Mouse (Mus musculus): ENCODE measurements at regions not wholly inside any gene's neighbourhood (a gene's known extent, or its start where the extent isn't known, plus 50 kb on each side); places are given as distances from the start of the nearest gene placed in this dataset.

DNA sequence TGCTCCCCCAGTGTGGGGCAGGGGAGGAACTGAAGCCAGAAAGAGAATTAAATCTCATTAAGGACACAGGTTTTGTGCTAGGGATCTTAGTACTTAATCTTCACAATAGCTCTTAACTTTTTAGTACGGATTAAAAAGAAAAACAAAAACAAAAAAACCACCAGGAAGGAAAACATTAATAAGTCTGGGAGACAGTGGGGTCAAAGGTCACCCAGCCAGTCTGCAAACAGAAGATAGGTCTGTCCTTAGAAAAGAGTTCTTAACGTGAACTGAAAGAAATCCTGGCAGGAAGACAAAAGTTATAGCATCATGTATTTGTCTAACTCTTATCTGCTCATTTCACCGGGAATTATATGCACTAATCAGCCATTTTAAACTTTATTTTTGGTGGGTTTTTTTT lies 158.8 kb upstream of the Ell2 start:
- Histone ChIP-seq H3K9me3 (replicated peaks) (no peaks in the 10 kb centered on the region), H3K4me3 (no peak overlapping the region), H3K4me1 (replicated peaks) (no peaks in the 10 kb centered on the region), H3K27ac (no peak overlapping the region), H3K27me3 (no peaks in the 10 kb centered on the region), H3K9ac (no peak overlapping the region), H3K4me2 (no peak overlapping the region), H3K36me3 (no peaks in the 10 kb centered on the region)
- 40% methylated on average over 3 of the region's 3 CpGs for WGBS
- no peak for ATAC-seq (replicated peaks; ENCODE audit: insufficient number of reproducible peaks, insufficient read depth, low FRiP score, low read depth)

DNA sequence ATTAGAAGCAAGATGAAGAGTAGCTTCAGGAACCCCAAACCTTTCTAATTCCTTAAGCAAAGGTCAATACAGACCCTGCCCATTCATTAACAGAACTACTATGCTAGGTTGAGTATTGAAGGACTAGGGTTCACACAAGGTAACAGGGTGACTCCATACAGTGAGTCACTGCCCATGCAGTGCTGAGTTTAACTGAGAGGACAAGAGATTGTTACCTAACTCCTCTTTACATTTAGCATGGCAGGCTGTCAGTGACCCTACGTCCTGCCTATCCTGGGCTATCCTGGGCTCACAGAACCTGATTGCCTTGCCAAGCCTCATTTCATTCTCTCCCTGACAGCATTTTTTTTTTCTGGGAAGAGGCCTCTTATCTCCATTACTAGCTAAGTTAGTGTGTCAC lies 127.6 kb upstream of the Ell2 start:
- H3K36me3 ChIP-seq, result no peaks in the 10 kb centered on the region
- no peaks in the 10 kb centered on the region for H3K27me3 ChIP-seq
- H3K9me3 ChIP-seq (replicated peaks), result no peaks in the 10 kb centered on the region
- ATAC-seq (replicated peaks; ENCODE audit: insufficient number of reproducible peaks, insufficient read depth, low FRiP score, low read depth), result no peak
- H3K4me3 ChIP-seq, result no peak overlapping the region
- H3K27ac ChIP-seq, result 0 out of 2 replicates have a peak overlapping the region, but pooled peaks have one; percentile 22
- 58% methylated on average over 1 of the region's 1 CpGs for WGBS
- no peak overlapping the region for H3K4me2 ChIP-seq
- H3K4me1 ChIP-seq (replicated peaks), result no peaks in the 10 kb centered on the region
- H3K9ac ChIP-seq, result no peak overlapping the region

DNA sequence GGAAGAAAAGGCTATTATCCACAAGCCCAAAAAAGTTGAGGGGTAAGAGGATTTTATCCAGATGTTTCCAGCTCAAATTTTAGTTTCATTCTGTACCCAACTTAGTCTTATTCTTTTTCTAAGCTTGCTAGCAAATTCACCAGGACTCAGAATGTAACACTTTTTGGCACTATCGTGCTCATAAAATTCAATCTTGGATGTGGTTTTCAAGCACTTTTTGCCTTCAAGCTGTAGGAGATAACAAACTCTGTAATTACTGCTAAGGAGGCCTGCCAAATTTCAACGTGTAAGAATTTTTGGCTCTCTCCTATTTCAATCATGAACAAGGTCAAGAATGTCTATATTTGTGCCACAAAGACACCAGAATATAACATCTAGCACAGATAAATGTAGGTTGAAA lies 115.7 kb upstream of the Ell2 start:
- Histone ChIP-seq H3K4me1 (replicated peaks) (no peaks in the 10 kb centered on the region), H3K4me2 (no peak overlapping the region), H3K9me3 (replicated peaks) (no peaks in the 10 kb centered on the region), H3K4me3 (no peak overlapping the region), H3K36me3 (no peaks in the 10 kb centered on the region), H3K27me3 (no peaks in the 10 kb centered on the region), H3K27ac (no peak overlapping the region), H3K9ac (no peak overlapping the region)
- no peak for ATAC-seq (replicated peaks; ENCODE audit: insufficient number of reproducible peaks, insufficient read depth, low FRiP score, low read depth)
- WGBS, result 39% methylated on average over 2 of the region's 2 CpGs

GRCm38 (mm10) chr13:75596856-75597255 lies 109.7 kb upstream of the Ell2 start:
- H3K36me3 ChIP-seq, result no peaks in the 10 kb centered on the region
- H3K9me3 ChIP-seq (replicated peaks), result no peaks in the 10 kb centered on the region
- H3K27me3 ChIP-seq, result no peaks in the 10 kb centered on the region
- no peak for ATAC-seq (replicated peaks; ENCODE audit: insufficient number of reproducible peaks, insufficient read depth, low FRiP score, low read depth)
- no peak overlapping the region for H3K9ac ChIP-seq
- H3K4me3 ChIP-seq, result no peak overlapping the region
- no peak overlapping the region for H3K4me2 ChIP-seq
- 77% methylated on average over 2 of the region's 2 CpGs for WGBS
- no peaks in the 10 kb centered on the region for H3K4me1 ChIP-seq (replicated peaks)
- H3K27ac ChIP-seq, result no peak overlapping the region

DNA sequence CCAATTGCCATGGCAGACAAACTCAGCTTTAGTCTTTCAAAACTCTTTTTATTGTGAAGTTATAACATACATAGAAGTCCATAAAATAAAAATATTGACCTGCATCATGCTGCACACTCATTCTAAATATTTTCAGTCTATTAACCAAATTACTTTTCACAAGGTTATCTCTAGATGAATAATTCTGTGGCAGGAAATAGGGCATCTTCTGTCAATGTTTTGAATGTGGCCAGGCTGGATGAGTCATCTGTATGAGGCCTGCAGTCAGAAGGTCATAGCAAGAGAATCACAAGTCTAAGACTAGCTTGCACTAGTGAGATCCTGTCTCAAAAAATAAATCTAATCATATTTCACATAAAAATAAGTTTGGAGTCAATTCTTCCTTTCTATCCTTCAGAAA lies 108.4 kb upstream of the Ell2 start:
- Histone ChIP-seq H3K27me3 (no peaks in the 10 kb centered on the region), H3K36me3 (no peaks in the 10 kb centered on the region), H3K9me3 (replicated peaks) (no peaks in the 10 kb centered on the region), H3K4me2 (no peak overlapping the region), H3K27ac (no peak overlapping the region), H3K4me3 (no peak overlapping the region), H3K9ac (no peak overlapping the region), H3K4me1 (replicated peaks) (no peaks in the 10 kb centered on the region)
- ATAC-seq (replicated peaks; ENCODE audit: insufficient number of reproducible peaks, insufficient read depth, low FRiP score, low read depth), result no peak

GRCm38 (mm10) chr13:75598675-75599074 lies 107.9 kb upstream of the Ell2 start:
- Histone ChIP-seq H3K36me3 (no peaks in the 10 kb centered on the region), H3K4me3 (no peak overlapping the region), H3K27ac (no peak overlapping the region), H3K27me3 (no peaks in the 10 kb centered on the region), H3K9me3 (replicated peaks) (no peaks in the 10 kb centered on the region), H3K4me1 (replicated peaks) (no peaks in the 10 kb centered on the region), H3K4me2 (no peak overlapping the region), H3K9ac (no peak overlapping the region)
- 89% methylated on average over 1 of the region's 1 CpGs for WGBS
- no peak for ATAC-seq (replicated peaks; ENCODE audit: insufficient number of reproducible peaks, insufficient read depth, low FRiP score, low read depth)

- Histone ChIP-seq H3K4me1 (replicated peaks) (no peaks in the 10 kb centered on the region), H3K9me3 (replicated peaks) (no peaks in the 10 kb centered on the region), H3K27ac (no peak overlapping the region), H3K36me3 (no peaks in the 10 kb centered on the region), H3K4me3 (no peak overlapping the region), H3K4me2 (no peak overlapping the region), H3K27me3 (no peaks in the 10 kb centered on the region), H3K9ac (no peak overlapping the region)
- no peak for ATAC-seq (replicated peaks; ENCODE audit: insufficient number of reproducible peaks, insufficient read depth, low FRiP score, low read depth)
- WGBS, result 74% methylated on average over 3 of the region's 3 CpGs
Measured at GRCm38 (mm10) chr13:75623229-75623628, 83.3 kb upstream of the Ell2 start.

DNA sequence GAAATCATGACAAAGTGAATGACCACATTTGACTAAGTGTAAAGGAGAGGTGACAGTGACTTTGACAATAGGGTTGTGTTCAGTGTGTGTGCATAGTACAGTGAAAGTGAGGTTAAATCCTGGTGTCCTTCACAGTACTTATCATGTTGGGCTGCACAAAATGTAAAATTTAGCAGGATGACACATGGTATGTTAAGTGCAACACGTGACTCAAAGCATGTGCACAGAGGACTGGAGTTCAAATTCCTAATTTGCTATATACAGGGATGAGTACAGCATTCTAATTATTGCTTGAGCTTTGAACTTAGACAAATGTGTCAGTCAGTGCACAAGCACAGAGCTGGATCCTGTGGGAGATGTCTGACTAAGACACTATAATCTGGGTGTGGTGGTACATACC lies 79.2 kb upstream of the Ell2 start:
- Histone ChIP-seq H3K4me2 (no peak overlapping the region), H3K27me3 (no peaks in the 10 kb centered on the region), H3K27ac (no peak overlapping the region), H3K36me3 (no peaks in the 10 kb centered on the region), H3K4me1 (replicated peaks) (no peaks in the 10 kb centered on the region), H3K4me3 (no peak overlapping the region), H3K9ac (no peak overlapping the region), H3K9me3 (replicated peaks) (no peaks in the 10 kb centered on the region)
- WGBS, result 66% methylated on average over 1 of the region's 1 CpGs
- ATAC-seq (replicated peaks; ENCODE audit: insufficient number of reproducible peaks, insufficient read depth, low FRiP score, low read depth), result no peak

DNA sequence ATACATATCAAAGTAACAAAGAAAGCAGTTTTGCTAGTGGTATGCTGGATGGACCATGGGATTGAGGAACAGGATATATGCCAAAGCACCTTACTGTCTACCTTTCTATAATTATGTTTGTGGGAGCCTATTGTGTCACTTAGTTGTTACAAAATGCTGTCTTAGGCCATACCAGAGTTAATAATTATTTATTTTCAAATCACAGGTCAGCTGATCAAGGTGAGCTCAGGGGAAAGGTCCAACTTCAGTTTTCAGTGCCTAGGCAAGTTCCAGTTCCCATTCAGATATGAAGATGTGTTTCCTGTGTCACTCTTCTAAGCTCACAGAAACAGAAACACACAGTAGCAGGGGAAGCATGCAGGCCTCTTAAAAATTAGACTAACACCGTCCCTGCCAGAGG lies 75.5 kb upstream of the Ell2 start:
- no peak for ATAC-seq (replicated peaks; ENCODE audit: insufficient number of reproducible peaks, insufficient read depth, low FRiP score, low read depth)
- Histone ChIP-seq H3K36me3 (no peaks in the 10 kb centered on the region), H3K4me3 (no peak overlapping the region), H3K4me2 (no peak overlapping the region), H3K27ac (no peak overlapping the region), H3K27me3 (no peaks in the 10 kb centered on the region), H3K9me3 (replicated peaks) (no peaks in the 10 kb centered on the region), H3K4me1 (replicated peaks) (no peaks in the 10 kb centered on the region), H3K9ac (no peak overlapping the region)
- 89% methylated on average over 1 of the region's 1 CpGs for whole genome bisulfite sequencing

DNA sequence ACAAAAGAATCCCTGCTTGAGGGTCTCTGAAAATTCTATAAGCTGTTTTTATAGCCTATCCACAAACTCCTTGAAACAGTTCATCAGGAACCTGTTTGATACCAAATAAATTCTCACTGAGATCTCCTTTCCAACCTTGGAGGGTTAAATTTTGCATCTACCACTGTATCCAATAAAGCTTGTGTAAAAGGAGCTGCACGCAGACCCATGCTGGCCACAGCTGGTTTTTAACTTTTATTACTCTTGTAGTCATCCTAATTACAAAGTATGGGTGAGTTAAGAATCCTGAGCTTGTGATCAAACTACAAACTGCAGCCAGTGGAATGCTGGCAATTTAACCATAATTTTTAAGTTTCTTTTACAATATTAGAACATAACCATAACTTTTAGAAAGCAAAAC lies 59.0 kb upstream of the Ell2 start:
- ATAC-seq (replicated peaks; ENCODE audit: insufficient number of reproducible peaks, insufficient read depth, low FRiP score, low read depth), result no peak
- H3K4me2 ChIP-seq, result no peak overlapping the region
- WGBS, result 77% methylated on average over 1 of the region's 1 CpGs
- no peaks in the 10 kb centered on the region for H3K27me3 ChIP-seq
- H3K36me3 ChIP-seq, result no peaks in the 10 kb centered on the region
- H3K4me1 ChIP-seq (replicated peaks), result no peaks in the 10 kb centered on the region
- no peaks in the 10 kb centered on the region for H3K9me3 ChIP-seq (replicated peaks)
- H3K4me3 ChIP-seq, result no peak overlapping the region
- H3K27ac ChIP-seq, result no peak overlapping the region
- no peak overlapping the region for H3K9ac ChIP-seq

DNA sequence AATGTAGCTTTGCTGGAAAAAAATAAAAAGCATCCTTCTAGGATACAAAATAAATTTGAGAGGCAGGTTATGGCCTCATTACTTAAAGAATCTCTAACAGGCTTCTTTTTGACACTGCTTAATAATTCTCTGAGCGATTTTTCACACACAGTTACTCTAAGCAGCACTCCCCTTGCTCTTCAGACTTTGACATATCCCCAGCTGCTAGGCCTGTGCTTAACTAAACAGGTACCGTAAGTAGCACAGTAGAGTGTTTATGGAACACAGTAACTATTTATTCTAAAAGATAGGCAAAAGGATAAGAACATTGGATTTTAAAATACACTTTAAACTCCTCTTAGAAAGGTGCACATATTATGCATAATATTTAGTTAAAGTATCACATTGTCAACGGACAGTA lies 54.6 kb upstream of the Ell2 start:
- Histone ChIP-seq H3K9ac (no peak overlapping the region), H3K4me3 (no peak overlapping the region), H3K4me2 (no peak overlapping the region), H3K27ac (no peak overlapping the region), H3K9me3 (replicated peaks) (no peaks in the 10 kb centered on the region), H3K36me3 (no peaks in the 10 kb centered on the region), H3K4me1 (replicated peaks) (no peaks in the 10 kb centered on the region), H3K27me3 (no peaks in the 10 kb centered on the region)
- ATAC-seq (replicated peaks; ENCODE audit: insufficient number of reproducible peaks, insufficient read depth, low FRiP score, low read depth), result no peak
- WGBS, result 74% methylated on average over 3 of the region's 3 CpGs

GRCm38 (mm10) chr13:75652966-75653365 lies 53.6 kb upstream of the Ell2 start:
- Histone ChIP-seq H3K9ac (no peak overlapping the region), H3K4me3 (no peak overlapping the region), H3K27me3 (no peaks in the 10 kb centered on the region), H3K36me3 (no peaks in the 10 kb centered on the region), H3K4me2 (no peak overlapping the region), H3K9me3 (replicated peaks) (no peaks in the 10 kb centered on the region), H3K4me1 (replicated peaks) (no peaks in the 10 kb centered on the region), H3K27ac (no peak overlapping the region)
- WGBS, result 77% methylated on average over 2 of the region's 2 CpGs
- no peak for ATAC-seq (replicated peaks; ENCODE audit: insufficient number of reproducible peaks, insufficient read depth, low FRiP score, low read depth)
